Mouse (Mus musculus) bone marrow macrophage, adult 2 months (primary cell): ENCODE results near the gene Cd9. TPM values are rescaled to one million over a fixed set of nuclear protein-coding genes. Genes with fewer than 3 reads are reported as not detected.
A peak's percentile ranks its signal among the peaks of the same experiment; 100 is the strongest.
"Not testable (repeated sequence)": the region's sequence is repeated elsewhere in the genome, so short reads cannot be mapped to it uniquely, and the experiment has no call there.

Experiments used
- H3K27ac ChIP-seq: 2 replicates; pipeline ENCODE4 v1.5.1; 2012; ENCODE audit warnings: low read depth, low read length; ENCODE audit not compliant: insufficient read depth
- H3K4me1 ChIP-seq: 2 replicates; pipeline ENCODE4 v1.6.1; 2012; ENCODE audit warnings: low read length; ENCODE audit not compliant: control insufficient read depth, insufficient read depth
- H3K4me3 ChIP-seq: 2 replicates; pipeline ENCODE4 v1.5.1; 2012; ENCODE audit warnings: mild to moderate bottlenecking, low read length, moderate library complexity; ENCODE audit not compliant: insufficient read depth
- CTCF ChIP-seq: IDR thresholded peaks from 2 replicates; pipeline ENCODE4 v1.5.1; 2012; ENCODE audit warnings: low read depth, mild to moderate bottlenecking, low read length, moderate library complexity
- POLR2A ChIP-seq: IDR thresholded peaks from 2 replicates; pipeline ENCODE4 v1.6.1; 2012; ENCODE audit warnings: mild to moderate bottlenecking, low read depth, low read length, borderline replicate concordance
- polyA plus RNA-seq: library from polyadenylated mRNA; stranded (reverse); fragments of >200 nt; gene quantifications from 2 replicates; pipeline ENCODE4 v1.2.4, GENCODE M21; 2012; ENCODE audit not compliant: missing spikeins, insufficient read depth, insufficient read length

Gene Cd9
- polyA plus RNA-seq, 1 experiment: 343 TPM

- H3K27ac ChIP-seq: no peak overlapping the region
These were observed 9.0 kb downstream of the Cd9 start for GRCm38 (mm10) chr6:125485589-125485988.

GRCm38 (mm10) chr6:125484721-125485120 is 9.9 kb downstream of the Cd9 start:
- Histone ChIP-seq H3K27ac (no peak overlapping the region), H3K4me3 (no peak overlapping the region), H3K4me1 (peaks cover 71% of the 10 kb centered on the region)
- TF ChIP-seq POLR2A (no peak), CTCF (no peak)

More at GRCm38 (mm10) chr6:125485589-125485988, 9.0 kb downstream of the Cd9 start:
- Histone ChIP-seq H3K4me1 (peaks cover 71% of the 10 kb centered on the region), H3K4me3 (no peak overlapping the region)
- no peak for TF ChIP-seq CTCF
- TF ChIP-seq POLR2A: no peak

DNA sequence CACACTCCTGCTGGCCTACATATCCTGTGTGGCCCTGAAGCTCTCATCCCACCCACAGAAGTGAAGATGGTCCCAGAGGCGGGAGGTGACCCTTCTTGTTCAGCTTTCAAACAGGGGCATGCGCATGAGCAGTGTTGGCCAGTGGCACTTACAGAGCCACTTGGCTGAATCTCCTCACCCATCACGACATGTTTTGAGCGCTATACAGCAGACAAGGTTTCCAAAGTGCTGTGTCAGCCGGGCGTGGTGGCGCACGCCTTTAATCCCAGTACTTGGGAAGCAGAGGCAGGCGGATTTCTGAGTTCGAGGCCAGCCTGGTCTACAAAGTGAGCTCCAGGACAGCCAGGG is 10.3 kb downstream of the Cd9 start:
- Histone ChIP-seq H3K27ac (peak overlapping the region; percentile 21; the same call in 1 of the 2 replicates), H3K4me1 (peaks cover 71% of the 10 kb centered on the region)
- not testable (repeated sequence) for H3K4me3 ChIP-seq

GRCm38 (mm10) chr6:125483515-125484312 is 10.9 kb downstream of the Cd9 start:
- TF ChIP-seq CTCF (no peak; the same call in 1 of the 2 replicates), POLR2A (no peak)
- 0 out of 2 replicates have a peak overlapping the region, but pooled peaks have one; percentile 94 for H3K27ac ChIP-seq
- H3K4me1 ChIP-seq: peaks cover 70% of the 10 kb centered on the region
- H3K4me3 ChIP-seq: no peak overlapping the region

GRCm38 (mm10) chr6:125482427-125482831 is 12.2 kb downstream of the Cd9 start:
- peak overlapping the region; percentile 47 for H3K4me3 ChIP-seq
- no peak for TF ChIP-seq CTCF
- TF ChIP-seq POLR2A: no peak
- H3K4me1 ChIP-seq: peaks cover 82% of the 10 kb centered on the region
- peak overlapping the region; percentile 94 for H3K27ac ChIP-seq

DNA sequence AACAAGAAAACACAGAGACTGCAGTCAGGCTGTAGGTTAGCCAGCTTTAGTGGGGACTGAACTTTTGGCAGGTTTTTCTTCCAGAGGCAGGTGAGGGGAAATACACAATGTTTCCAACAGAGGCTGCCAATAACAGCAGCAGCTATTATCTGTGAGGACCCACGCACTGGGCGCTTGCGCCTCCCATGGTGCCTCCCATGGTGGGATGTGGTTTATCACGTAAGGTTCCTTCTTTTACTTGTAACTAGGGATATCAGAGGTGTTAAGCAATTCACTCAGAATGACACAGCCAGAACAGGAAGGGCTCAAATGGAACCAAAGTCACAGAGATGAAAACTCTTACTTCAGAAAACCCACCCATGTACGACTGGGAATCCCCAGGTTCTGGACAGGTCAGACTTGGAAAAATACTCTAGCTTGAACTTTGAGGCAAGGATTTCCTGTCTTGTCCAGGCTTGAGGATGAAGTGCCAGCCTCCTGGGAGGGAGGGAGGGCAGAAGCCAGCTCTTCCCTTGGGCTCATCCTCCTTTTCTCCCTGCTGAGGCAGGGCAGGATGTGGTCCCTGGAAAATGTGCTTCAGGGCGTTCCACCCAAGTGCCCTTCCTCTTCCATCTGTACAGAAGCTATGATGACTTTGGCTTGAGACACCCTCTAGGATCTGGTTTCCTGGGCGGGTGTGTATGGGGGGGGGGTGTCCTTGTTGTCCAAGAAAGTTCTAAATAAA is 12.8 kb downstream of the Cd9 start:
- Histone ChIP-seq H3K4me3 (peak overlapping the region; percentile 47), H3K27ac (peak overlapping the region; percentile 94), H3K4me1 (peaks cover 85% of the 10 kb centered on the region)
- TF ChIP-seq CTCF: no peak
- no peak for TF ChIP-seq POLR2A

DNA sequence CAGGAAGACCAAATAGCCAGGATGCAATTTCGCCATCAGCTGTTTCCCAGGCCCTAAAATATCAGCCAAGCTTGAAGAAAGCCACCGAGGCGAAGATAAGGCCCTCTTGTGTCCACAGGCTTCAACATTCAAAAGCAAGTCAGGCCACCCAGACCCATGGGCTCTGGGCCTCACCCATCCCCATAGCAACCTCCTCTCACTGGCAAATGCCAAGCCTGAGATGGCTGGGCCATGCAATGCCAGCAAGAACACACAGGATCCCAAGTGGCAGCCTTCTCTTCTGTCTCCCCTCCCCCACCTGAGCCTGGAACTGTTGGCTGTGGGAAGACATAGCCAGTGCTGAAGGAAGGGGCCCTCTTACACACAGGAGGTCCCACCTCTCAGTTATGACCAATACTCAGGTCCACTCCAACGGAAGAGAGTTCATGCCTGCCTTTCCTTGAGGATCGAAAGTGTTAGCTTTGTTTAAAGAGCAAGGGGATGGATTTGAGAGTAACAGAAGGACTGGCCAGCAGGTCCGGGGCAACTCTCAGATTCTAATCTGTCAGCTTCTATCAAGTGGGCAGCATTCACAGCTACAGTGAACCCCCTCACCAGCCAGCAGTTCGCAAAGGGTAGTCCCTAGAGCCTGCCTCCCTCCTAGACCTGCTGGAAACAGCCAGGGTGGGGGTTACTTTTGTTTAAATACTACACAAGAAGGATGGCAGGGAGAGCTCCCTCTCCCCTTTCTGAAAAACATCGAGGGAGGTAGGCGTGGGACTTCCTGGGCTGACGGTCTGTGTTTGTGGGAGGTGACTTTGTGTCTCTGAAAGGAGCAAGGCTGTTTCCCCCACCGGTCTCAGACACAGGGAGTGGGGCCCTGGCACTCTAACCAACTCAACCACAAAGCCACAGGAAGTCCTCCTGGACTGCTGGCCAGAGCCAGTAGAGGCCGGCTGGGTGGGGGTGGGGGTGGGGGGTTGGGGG is 13.9 kb downstream of the Cd9 start:
- H3K27ac ChIP-seq: peak overlapping the region; percentile 94
- TF ChIP-seq POLR2A (no peak), CTCF (no peak)
- peak overlapping the region; percentile 37 for H3K4me3 ChIP-seq
- H3K4me1 ChIP-seq: peaks cover 78% of the 10 kb centered on the region

DNA sequence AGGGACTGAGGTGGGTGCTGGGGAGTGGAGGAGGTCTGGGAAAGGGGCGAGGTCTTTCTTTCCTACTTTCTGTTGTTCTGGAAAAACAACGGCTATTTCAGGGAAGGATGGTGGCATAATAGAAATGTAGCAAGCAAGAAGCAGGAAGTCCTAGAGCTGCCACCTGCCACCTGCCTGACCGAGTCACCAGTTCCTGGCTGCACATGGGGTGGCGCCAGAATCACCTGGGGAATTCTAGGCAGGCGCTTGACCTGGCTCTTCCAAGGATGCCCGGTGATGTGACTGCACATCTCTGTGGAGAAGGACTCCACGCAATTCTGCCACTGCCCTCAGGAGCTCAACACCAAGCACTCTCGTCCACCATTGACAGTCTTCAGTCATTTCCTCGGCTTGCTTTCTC is 15.2 kb downstream of the Cd9 start:
- TF ChIP-seq CTCF (no peak), POLR2A (no peak)
- Histone ChIP-seq H3K27ac (no peak overlapping the region), H3K4me1 (peaks cover 76% of the 10 kb centered on the region), H3K4me3 (no peak overlapping the region)
